ENCODE assay signal across 8 mouse cellular contexts in the genomic region with DNA sequence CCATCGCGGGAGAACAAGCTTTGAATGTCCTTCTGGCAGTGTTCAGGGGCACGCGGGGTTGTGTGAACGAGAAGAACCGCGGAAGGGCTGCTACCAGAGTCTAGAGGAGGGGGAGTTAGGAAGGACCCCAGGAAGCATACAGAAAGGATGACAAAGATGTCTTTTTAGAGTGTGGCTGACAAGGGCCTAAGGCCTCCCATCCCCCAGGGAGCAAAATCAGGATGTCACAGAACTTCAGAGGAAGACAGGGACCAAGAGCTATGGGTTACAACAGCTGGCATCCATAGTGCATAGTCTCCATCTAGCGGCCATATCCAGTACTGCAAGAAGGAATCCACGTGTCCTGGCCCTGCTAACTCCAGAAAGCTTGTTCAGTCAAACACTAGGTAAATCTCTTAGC. TPM values are rescaled to one million over a fixed set of nuclear protein-coding genes. Genes with fewer than 3 reads are reported as not detected.
DNase-seq lines count a peak whose midpoint lies in the region; ATAC-seq and TF ChIP-seq lines count a peak whose summit lies in the region.

No protein-coding gene starts in this region.

- H3K4me1 ChIP-seq in heart, embryonic 11.5 days (ENCODE audit: control insufficient read depth, insufficient read depth, low read length) = peaks cover 29% of the 10 kb centered on the region
- peaks cover 8% of the 10 kb centered on the region; the same call in 1 of the 2 replicates for H3K4me1 ChIP-seq in hindbrain, postnatal 0 days (ENCODE audit: insufficient read depth, low read length)
- peaks cover 32% of the 10 kb centered on the region for H3K4me1 ChIP-seq in midbrain, embryonic 10.5 days

- ATAC-seq in heart, embryonic 11.5 days (replicated peaks; ENCODE audit: insufficient number of reproducible peaks, low FRiP score, low TSS enrichment) = no peak
- ATAC-seq in hindbrain, postnatal 0 days = peak; percentile 75

- H3K36me3 ChIP-seq in heart, embryonic 11.5 days (ENCODE audit: control insufficient read depth, insufficient read depth, low read length) = no peaks in the 10 kb centered on the region
- no peaks in the 10 kb centered on the region for H3K36me3 ChIP-seq in hindbrain, postnatal 0 days (ENCODE audit: insufficient read depth, low read length)
- H3K36me3 ChIP-seq in midbrain, embryonic 10.5 days = no peaks in the 10 kb centered on the region

- no peaks in the 10 kb centered on the region for H3K27me3 ChIP-seq in heart, embryonic 11.5 days (ENCODE audit: control insufficient read depth, insufficient read depth, low read length)
- peaks cover 7% of the 10 kb centered on the region; the same call in 1 of the 2 replicates for H3K27me3 ChIP-seq in hindbrain, postnatal 0 days (ENCODE audit: insufficient read depth, low read length)
- H3K27me3 ChIP-seq in midbrain, embryonic 10.5 days (ENCODE audit: low read depth, poor library complexity, severe bottlenecking) = peaks cover 18% of the 10 kb centered on the region

- TF ChIP-seq CTCF in hindbrain, postnatal 0 days (IDR thresholded peaks at IDR 0.05; ENCODE audit: low read depth) = peak; percentile 99

- no peak overlapping the region for H3K9ac ChIP-seq in heart, embryonic 11.5 days (ENCODE audit: low read depth, low read length)
- no peak overlapping the region for H3K9ac ChIP-seq in hindbrain, postnatal 0 days (replicated peaks; ENCODE audit: low read length)

- WGBS in heart, embryonic 11.5 days (ENCODE audit: insufficient replicate concordance) = 55% methylated on average over 9 of the region's 9 CpGs
- WGBS in hindbrain, postnatal 0 days = 53% methylated on average over 9 of the region's 9 CpGs
- WGBS in midbrain, embryonic 10.5 days = 65% methylated on average over 9 of the region's 9 CpGs

- peak; percentile 98 for DNase-seq in heart, adult 11 months
- DNase-seq in cerebellum, postnatal 14 days = peak; percentile 96
- peak; percentile 79 to 88 for DNase-seq in frontal cortex, postnatal 25 days (ENCODE audit: low spot score in 2 of 2)
- DNase-seq in hindbrain, postnatal 0 days (ENCODE audit: low spot score) = peak; percentile 93
- peak; percentile 89 to 95 for DNase-seq in left cerebral cortex, adult 18-20 months (ENCODE audit: low spot score in 2 of 2)
- peak; percentile 85 for DNase-seq in midbrain, embryonic 10.5 days (ENCODE audit: low spot score)
- peak; percentile 87 for DNase-seq in right cerebral cortex, postnatal 4 days

- no peak overlapping the region; the same call in 1 of the 2 replicates for H3K4me2 ChIP-seq in heart, embryonic 11.5 days
- no peak overlapping the region for H3K4me2 ChIP-seq in hindbrain, postnatal 0 days (ENCODE audit: low read depth, low read length)

- no peaks in the 10 kb centered on the region for H3K9me3 ChIP-seq in heart, embryonic 11.5 days (replicated peaks; ENCODE audit: control insufficient read depth, low read length)
- no peaks in the 10 kb centered on the region for H3K9me3 ChIP-seq in hindbrain, postnatal 0 days (ENCODE audit: low read length)
- H3K9me3 ChIP-seq in midbrain, embryonic 10.5 days (replicated peaks) = no peaks in the 10 kb centered on the region

- no peak overlapping the region for H3K27ac ChIP-seq in heart, embryonic 11.5 days (ENCODE audit: low read depth, low read length)
- H3K27ac ChIP-seq in hindbrain, postnatal 0 days = no peak overlapping the region
- H3K27ac ChIP-seq in midbrain, embryonic 10.5 days (replicated peaks) = no peak overlapping the region

- H3K4me3 ChIP-seq in heart, embryonic 11.5 days (ENCODE audit: low read depth, low read length) = no peak overlapping the region
- no peak overlapping the region for H3K4me3 ChIP-seq in hindbrain, postnatal 0 days (ENCODE audit: low read length)
- no peak overlapping the region for H3K4me3 ChIP-seq in midbrain, embryonic 10.5 days

RNA-seq across cellular contexts. Expression of a gene that starts 1.9 kb away (rescaled TPM):
- 5.0 and 6.0 TPM in 2 replicates for polyA plus RNA-seq in heart, embryonic 11.5 days (2014; fragmentation: Nextera tagmentation; extraction: Ambion mirVana)
- total RNA-seq in hindbrain, postnatal 0 days (2014; rRNA removed) = 3.8 and 4.0 TPM in 2 replicates
- polyA plus RNA-seq in hindbrain, postnatal 0 days (2015; fragmentation: Nextera tagmentation; extraction: Ambion mirVana) = 1.1 and 1.6 TPM in 2 replicates
- total RNA-seq in left cerebral cortex, adult 18-20 months (2021) = 1 to 10 TPM; 1.6 to 1.9 TPM
- polyA plus RNA-seq in midbrain, embryonic 10.5 days (2016; fragmentation: Nextera tagmentation; extraction: Ambion mirVana) = 2.5 and 3.3 TPM in 2 replicates

RNA-seq across cellular contexts. Expression of a gene that starts 24.6 kb away (rescaled TPM):
- 0.35 and 0.92 TPM in 2 replicates for polyA plus RNA-seq in heart, embryonic 11.5 days (2014; fragmentation: Nextera tagmentation; extraction: Ambion mirVana)
- 1.2 and 1.3 TPM in 2 replicates for total RNA-seq in hindbrain, postnatal 0 days (2014; rRNA removed)
- polyA plus RNA-seq in hindbrain, postnatal 0 days (2015; fragmentation: Nextera tagmentation; extraction: Ambion mirVana) = 5.3 and 6.4 TPM in 2 replicates
- 1 to 10 TPM; 3.7 to 7.9 TPM for total RNA-seq in left cerebral cortex, adult 18-20 months (2021)
- 0.65 and 0.77 TPM in 2 replicates for polyA plus RNA-seq in midbrain, embryonic 10.5 days (2016; fragmentation: Nextera tagmentation; extraction: Ambion mirVana)

RNA-seq across cellular contexts. Expression of a gene that starts 25.4 kb away (rescaled TPM):
- 1.1 and 1.2 TPM in 2 replicates for polyA plus RNA-seq in heart, embryonic 11.5 days (2014; fragmentation: Nextera tagmentation; extraction: Ambion mirVana)
- total RNA-seq in hindbrain, postnatal 0 days (2014; rRNA removed) = 48.4 and 54.7 TPM in 2 replicates
- polyA plus RNA-seq in hindbrain, postnatal 0 days (2015; fragmentation: Nextera tagmentation; extraction: Ambion mirVana) = 46.0 and 48.1 TPM in 2 replicates
- total RNA-seq in left cerebral cortex, adult 18-20 months (2021) = 10 to 100 TPM; 48.6 to 55.9 TPM
- 2.5 and 2.8 TPM in 2 replicates for polyA plus RNA-seq in midbrain, embryonic 10.5 days (2016; fragmentation: Nextera tagmentation; extraction: Ambion mirVana)

RNA-seq across cellular contexts. Expression of a gene that starts 42.5 kb away (rescaled TPM):
- polyA plus RNA-seq in heart, embryonic 11.5 days (2014; fragmentation: Nextera tagmentation; extraction: Ambion mirVana) = not detected in 2 replicates
- total RNA-seq in hindbrain, postnatal 0 days (2014; rRNA removed) = 0.68 TPM in 1 of 2 replicates, not detected in the other
- polyA plus RNA-seq in hindbrain, postnatal 0 days (2015; fragmentation: Nextera tagmentation; extraction: Ambion mirVana) = 0.46 and 0.81 TPM in 2 replicates
- 1 to 10 TPM in 1 of 2 experiments, under 1 TPM in 1; 0.56 to 1.4 TPM for total RNA-seq in left cerebral cortex, adult 18-20 months (2021)
- polyA plus RNA-seq in midbrain, embryonic 10.5 days (2016; fragmentation: Nextera tagmentation; extraction: Ambion mirVana) = not detected in 2 replicates

RNA-seq across cellular contexts. Expression of a gene that starts 47.5 kb away (rescaled TPM):
- 14.7 and 17.1 TPM in 2 replicates for polyA plus RNA-seq in heart, embryonic 11.5 days (2014; fragmentation: Nextera tagmentation; extraction: Ambion mirVana)
- 101 and 112 TPM in 2 replicates for total RNA-seq in hindbrain, postnatal 0 days (2014; rRNA removed)
- polyA plus RNA-seq in hindbrain, postnatal 0 days (2015; fragmentation: Nextera tagmentation; extraction: Ambion mirVana) = 31.3 and 31.9 TPM in 2 replicates
- total RNA-seq in left cerebral cortex, adult 18-20 months (2021) = 100 to 1,000 TPM; 123 TPM
- 8.3 and 8.7 TPM in 2 replicates for polyA plus RNA-seq in midbrain, embryonic 10.5 days (2016; fragmentation: Nextera tagmentation; extraction: Ambion mirVana)

Comparison
In these comparisons a context has a peak if more than half of its experiments do, and no peak if none do; other contexts are left out.
1. RNA of a gene that starts 25.4 kb away (polyA plus RNA-seq): 46.0 to 48.1 TPM in hindbrain, postnatal 0 days; 2.5 to 2.8 TPM in midbrain, embryonic 10.5 days and 1.1 to 1.2 TPM in heart, embryonic 11.5 days; every median in the first group is over 10 times any median in the second.
2. Peak in every context shown above with its lines, with median percentiles within 50 percentile points of each other: DNase-seq.